Mouse (Mus musculus) hindlimb bud, embryonic 11.5 days (tissue): ENCODE data around the gene Slit3.

Source experiments
- DNase-seq: peaks from one replicate; pipeline ENCODE4 v3.0.0-alpha.2; 2012; ENCODE audit warnings: low read depth, low spot score; ENCODE audit errors: extremely low spot score

Gene Slit3

GRCm38 (mm10) chr11:35444489-35445100 lies 323.6 kb downstream of the Slit3 start:
- DNase-seq, result no peak

- DNase-seq, result no peak
Observed at GRCm38 (mm10) chr11:35447951-35448350, 326.9 kb downstream of the Slit3 start.

DNA sequence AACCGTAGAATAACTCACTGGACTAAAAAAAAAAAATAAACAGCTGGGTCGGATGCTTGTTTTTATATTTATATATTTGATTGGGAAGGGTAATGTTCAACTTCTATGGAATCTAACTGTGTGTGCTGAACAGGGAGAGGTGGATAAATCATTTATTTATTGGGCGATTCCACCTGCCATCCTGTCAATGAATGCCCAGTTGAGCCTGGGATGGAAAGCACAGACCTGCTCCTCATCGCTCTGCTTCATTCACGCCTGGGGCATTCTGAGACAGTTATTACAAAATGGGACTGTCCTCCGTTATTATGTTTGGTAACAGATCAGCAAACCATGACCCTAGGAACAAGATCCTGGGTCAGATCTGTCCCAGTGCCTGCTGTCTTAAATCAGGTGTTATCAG lies 328.2 kb downstream of the Slit3 start:
- DNase-seq, result no peak

GRCm38 (mm10) chr11:35451636-35452035 lies 330.6 kb downstream of the Slit3 start:
- DNase-seq, result no peak

GRCm38 (mm10) chr11:35452413-35452812 lies 331.4 kb downstream of the Slit3 start:
- no peak for DNase-seq

DNA sequence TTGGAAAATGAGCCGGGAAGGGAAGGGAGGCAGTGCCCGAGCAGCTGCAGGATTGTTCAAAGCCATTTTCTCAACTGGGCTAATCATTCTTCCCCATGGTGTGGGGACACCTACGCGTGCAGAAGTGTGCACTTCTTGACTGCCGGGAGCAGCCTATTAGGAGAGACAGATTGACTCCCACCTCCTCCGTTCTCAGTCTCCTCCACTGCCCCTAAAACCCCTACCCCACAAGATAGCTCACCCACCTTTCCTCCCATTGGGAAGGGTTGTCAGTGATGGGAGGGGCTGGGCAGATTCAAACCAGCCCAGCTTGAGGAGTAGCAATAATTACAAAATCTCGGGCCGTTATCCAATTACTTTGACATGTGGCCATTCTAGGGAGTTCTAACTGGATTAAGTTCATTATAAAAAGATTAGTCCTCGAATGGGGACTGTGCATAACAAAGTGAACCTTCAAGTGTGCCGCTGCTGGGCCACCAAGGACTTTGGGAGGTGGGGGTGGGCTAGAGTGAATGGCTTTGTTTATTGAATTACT lies 333.2 kb downstream of the Slit3 start:
- no peak for DNase-seq

DNA sequence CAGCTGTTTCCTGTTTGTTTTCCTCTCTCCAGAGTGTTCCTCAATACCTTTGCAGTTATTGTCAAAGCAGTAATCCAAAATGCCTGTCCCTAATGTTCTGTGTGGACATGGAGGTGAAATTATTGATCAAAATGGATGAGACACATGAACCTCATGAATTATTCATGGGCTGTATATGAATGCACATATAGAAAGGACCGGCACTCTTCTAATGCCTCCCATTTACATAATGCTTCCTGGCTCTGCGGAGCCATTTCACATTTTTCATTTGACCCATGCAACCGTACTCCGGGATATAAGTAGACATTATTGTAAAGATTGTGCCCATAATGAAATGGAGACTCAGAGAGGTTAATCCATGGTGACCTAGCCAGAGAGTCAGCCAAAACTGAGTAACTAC lies 333.8 kb downstream of the Slit3 start:
- DNase-seq, result no peak

DNA sequence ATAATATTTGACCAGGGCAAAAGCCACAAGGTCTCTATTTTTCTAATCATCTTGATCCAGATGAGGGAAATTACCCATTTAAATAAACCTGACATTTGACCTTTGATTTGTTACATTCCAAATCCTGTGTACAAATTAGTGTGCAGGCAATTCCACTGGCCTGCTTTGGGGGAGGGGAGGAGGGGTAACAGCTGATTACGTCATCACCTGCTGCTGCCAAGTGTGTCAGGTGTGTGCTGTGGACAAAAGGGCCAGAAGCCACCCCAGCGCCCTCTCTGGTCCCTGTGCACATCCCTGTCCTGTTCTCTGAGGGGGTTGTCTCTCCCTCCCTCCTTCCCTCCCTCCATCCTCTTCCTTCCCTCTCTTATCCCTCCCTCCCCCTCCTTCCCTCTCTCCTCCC lies 337.0 kb downstream of the Slit3 start:
- no peak for DNase-seq

- DNase-seq, result no peak
Observed at GRCm38 (mm10) chr11:35466701-35467100, 345.7 kb downstream of the Slit3 start.

GRCm38 (mm10) chr11:35468847-35469246 lies 347.8 kb downstream of the Slit3 start:
- no peak for DNase-seq

DNA sequence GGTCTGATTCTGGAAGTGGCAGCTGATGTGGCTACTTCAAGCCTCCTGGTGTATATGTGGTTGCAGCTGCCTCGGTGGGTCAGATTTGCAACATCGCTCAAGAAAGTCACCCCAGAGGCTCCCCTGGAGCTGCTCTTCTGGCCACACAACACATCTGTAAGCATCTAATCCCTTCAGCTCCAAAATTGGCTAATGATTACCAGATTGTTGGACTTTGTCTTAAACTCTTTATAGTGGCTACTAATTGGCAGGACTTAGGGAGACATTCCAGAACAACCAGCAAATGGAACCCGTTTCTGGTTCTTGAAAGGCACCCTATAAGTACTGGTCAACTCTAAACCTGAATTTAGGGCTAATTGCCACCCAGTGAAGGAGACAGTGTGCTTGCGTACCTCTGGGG lies 348.9 kb downstream of the Slit3 start:
- DNase-seq, result peak; percentile 76

- DNase-seq, result no peak
Observed at GRCm38 (mm10) chr11:35470853-35471252, 349.8 kb downstream of the Slit3 start.

GRCm38 (mm10) chr11:35472842-35473616 lies 352.0 kb downstream of the Slit3 start:
- DNase-seq, result no peak

GRCm38 (mm10) chr11:35473617-35473996 lies 352.6 kb downstream of the Slit3 start:
- DNase-seq, result no peak

- no peak for DNase-seq
Observed at GRCm38 (mm10) chr11:35480146-35480545, 359.1 kb downstream of the Slit3 start.

GRCm38 (mm10) chr11:35481611-35482363 lies 360.8 kb downstream of the Slit3 start:
- DNase-seq, result no peak

DNA sequence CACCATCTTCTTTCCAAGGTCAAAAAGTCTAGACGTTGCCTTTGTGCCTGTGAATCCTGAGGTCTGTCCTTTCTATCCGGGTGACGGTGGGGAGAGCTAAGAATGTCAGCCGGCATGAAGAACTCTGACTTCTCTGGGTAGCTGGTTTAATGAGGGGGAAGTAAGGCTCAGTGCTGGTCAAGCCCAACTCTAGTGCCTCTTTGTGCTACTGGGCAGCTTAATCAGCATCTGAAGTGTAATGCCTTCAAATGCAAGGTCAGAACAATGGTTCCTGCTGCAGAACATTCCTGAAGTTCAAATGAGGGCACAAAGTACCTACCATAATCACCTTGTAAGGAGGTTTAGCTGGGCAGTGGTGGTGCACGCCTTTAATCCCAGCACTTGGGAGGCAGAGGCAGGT lies 366.9 kb downstream of the Slit3 start:
- DNase-seq, result no peak

GRCm38 (mm10) chr11:35491701-35492100 lies 370.7 kb downstream of the Slit3 start:
- DNase-seq, result no peak

GRCm38 (mm10) chr11:35496874-35497273 lies 375.9 kb downstream of the Slit3 start:
- DNase-seq, result no peak

DNA sequence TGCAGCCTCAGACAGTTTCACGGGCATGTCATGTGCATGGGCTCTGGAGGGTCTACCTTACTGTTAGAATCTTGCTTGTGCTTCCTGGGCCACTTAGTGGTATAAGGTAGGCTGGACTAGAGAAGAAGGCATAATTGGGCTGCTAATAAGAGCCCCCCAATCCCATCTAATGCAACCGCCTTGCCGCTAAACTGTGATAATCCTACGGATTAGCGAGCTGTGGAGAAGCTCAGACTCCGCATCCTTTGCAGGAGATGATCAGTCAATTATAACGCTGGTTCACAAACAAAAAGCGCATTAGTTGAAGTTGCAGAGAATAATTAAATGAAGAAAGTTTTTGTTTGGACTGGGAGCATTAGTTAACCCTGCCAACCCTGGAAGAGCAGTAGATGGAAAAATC lies 376.9 kb downstream of the Slit3 start:
- DNase-seq, result no peak

DNA sequence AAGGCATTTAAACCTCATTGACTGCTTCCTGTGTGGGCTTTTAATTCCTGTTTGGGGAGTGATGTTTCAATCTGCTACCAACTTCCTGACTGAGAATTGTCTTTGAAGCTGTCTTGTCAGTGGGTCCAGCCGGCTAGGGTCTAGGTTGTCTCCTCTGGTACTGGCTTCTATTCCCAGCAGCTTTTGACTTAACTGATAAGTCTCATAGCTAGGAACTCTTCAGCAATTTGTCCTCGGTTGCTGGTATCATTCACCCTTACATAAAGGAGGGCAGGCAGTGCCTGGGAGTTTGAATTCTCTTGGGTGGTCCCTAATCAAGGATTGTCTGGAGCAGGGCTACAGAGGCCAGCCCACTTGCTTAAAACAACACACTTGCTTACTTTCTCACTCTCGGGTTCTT lies 381.1 kb downstream of the Slit3 start:
- no peak for DNase-seq

- DNase-seq, result no peak
Observed at GRCm38 (mm10) chr11:35504051-35504450, 383.0 kb downstream of the Slit3 start.
